Mouse (Mus musculus): ENCODE data around the gene Zfp385b. TPM values are rescaled to one million over a fixed set of nuclear protein-coding genes. Genes with fewer than 3 reads are reported as not detected.

Zfp385b gene
- polyA plus RNA-seq, 1 experiment from 2014 or later, result 6.8 TPM

DNA sequence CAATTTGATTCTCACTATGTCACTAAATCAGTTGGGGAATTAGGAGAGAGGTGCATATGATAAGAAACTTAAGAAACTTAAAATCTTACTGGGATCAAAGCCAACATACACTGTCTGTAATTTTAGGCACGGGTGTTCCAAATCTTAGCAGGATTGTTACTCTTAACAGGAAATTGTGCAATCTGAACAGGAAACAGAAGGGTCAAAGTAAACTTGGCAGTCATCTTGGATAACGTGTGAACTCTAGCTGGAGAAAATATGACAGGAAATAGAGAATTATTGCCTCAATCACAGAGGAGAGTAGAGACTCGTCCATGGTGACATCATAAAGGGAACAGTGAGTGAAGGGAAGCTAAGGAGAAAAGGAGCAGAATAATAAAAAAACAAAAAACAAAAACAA is 69.8 kb downstream of the Zfp385b start:
- Histone ChIP-seq H3K27me3 (ENCODE audit: insufficient read depth, low read length) (no peaks in the 10 kb centered on the region), H3K4me2 (ENCODE audit: low read depth, low read length) (no peak overlapping the region), H3K36me3 (replicated peaks; ENCODE audit: insufficient read depth, low read length) (no peaks in the 10 kb centered on the region), H3K4me3 (ENCODE audit: low read depth, low read length) (no peak overlapping the region), H3K27ac (ENCODE audit: low read depth) (no peak overlapping the region), H3K9ac (replicated peaks) (no peak overlapping the region), H3K9me3 (ENCODE audit: low read length) (no peaks in the 10 kb centered on the region), H3K4me1 (ENCODE audit: insufficient read depth) (no peaks in the 10 kb centered on the region)
- WGBS (ENCODE audit: insufficient replicate concordance), result 28% methylated on average over 3 of the region's 3 CpGs
- TF ChIP-seq EP300 (IDR thresholded peaks at IDR 0.05; ENCODE audit: low read depth), result no peak
- TF ChIP-seq CTCF (IDR thresholded peaks at IDR 0.05; ENCODE audit: low read depth), result no peak
- ATAC-seq (no peak), DNase-seq (no peak)

DNA sequence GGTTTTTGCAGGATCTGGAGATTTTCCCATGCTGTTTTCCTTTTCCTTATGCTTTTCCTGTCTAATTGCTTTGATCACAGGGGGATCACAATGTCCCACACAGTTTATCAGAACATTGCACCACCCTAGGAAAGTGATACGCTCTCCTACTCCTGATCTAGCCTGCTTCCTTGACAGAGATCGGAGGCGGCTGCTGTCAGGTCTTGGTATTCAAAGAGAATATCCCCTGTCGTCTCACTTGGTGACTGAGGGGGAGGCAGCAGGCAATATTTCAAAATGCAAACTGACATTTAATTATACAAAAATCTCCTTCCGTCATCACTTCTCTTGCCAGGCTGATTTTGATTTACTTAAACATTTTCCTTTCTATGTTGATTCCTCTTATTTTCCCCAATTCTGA is 73.0 kb downstream of the Zfp385b start:
- Histone ChIP-seq H3K4me1 (ENCODE audit: insufficient read depth) (no peaks in the 10 kb centered on the region), H3K4me2 (ENCODE audit: low read depth, low read length) (no peak overlapping the region), H3K36me3 (replicated peaks; ENCODE audit: insufficient read depth, low read length) (no peaks in the 10 kb centered on the region), H3K9ac (replicated peaks) (no peak overlapping the region), H3K9me3 (ENCODE audit: low read length) (no peaks in the 10 kb centered on the region), H3K27me3 (ENCODE audit: insufficient read depth, low read length) (no peaks in the 10 kb centered on the region), H3K4me3 (ENCODE audit: low read depth, low read length) (no peak overlapping the region), H3K27ac (ENCODE audit: low read depth) (no peak overlapping the region)
- ATAC-seq, result no peak
- TF ChIP-seq CTCF (IDR thresholded peaks at IDR 0.05; ENCODE audit: low read depth) (no peak), EP300 (IDR thresholded peaks at IDR 0.05; ENCODE audit: low read depth) (no peak)
- 83% methylated on average over 5 of the region's 5 CpGs for WGBS (ENCODE audit: insufficient replicate concordance)
- DNase-seq, result no peak

DNA sequence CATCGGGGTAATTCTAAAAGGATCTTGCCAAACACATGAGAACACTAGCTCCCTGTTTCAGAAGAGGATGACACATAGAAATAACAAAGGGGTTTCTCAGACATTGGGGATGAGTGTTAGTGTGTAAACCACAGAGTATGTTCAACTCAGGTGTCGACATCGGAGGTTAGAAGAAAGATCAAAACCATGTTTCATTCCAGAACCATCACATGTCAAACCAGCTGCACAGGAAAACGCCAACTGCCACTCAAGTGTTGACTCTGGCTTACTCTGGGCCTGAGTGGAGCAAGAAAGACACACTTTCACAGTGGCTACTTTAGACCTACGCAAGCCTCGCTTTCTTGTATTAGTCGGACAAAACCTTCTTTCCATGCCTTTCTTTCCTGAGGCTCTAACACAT is 74.2 kb downstream of the Zfp385b start:
- H3K36me3 ChIP-seq (replicated peaks; ENCODE audit: insufficient read depth, low read length), result no peaks in the 10 kb centered on the region
- H3K4me1 ChIP-seq (ENCODE audit: insufficient read depth), result no peaks in the 10 kb centered on the region
- ATAC-seq, result no peak
- no peaks in the 10 kb centered on the region for H3K9me3 ChIP-seq (ENCODE audit: low read length)
- TF ChIP-seq EP300 (IDR thresholded peaks at IDR 0.05; ENCODE audit: low read depth) (no peak), CTCF (IDR thresholded peaks at IDR 0.05; ENCODE audit: low read depth) (no peak)
- no peak overlapping the region for H3K4me3 ChIP-seq (ENCODE audit: low read depth, low read length)
- H3K4me2 ChIP-seq (ENCODE audit: low read depth, low read length), result no peak overlapping the region
- no peaks in the 10 kb centered on the region for H3K27me3 ChIP-seq (ENCODE audit: insufficient read depth, low read length)
- no peak overlapping the region for H3K9ac ChIP-seq (replicated peaks)
- H3K27ac ChIP-seq (ENCODE audit: low read depth), result no peak overlapping the region
- no peak for DNase-seq
- 83% methylated on average over 7 of the region's 7 CpGs for WGBS (ENCODE audit: insufficient replicate concordance)

DNA sequence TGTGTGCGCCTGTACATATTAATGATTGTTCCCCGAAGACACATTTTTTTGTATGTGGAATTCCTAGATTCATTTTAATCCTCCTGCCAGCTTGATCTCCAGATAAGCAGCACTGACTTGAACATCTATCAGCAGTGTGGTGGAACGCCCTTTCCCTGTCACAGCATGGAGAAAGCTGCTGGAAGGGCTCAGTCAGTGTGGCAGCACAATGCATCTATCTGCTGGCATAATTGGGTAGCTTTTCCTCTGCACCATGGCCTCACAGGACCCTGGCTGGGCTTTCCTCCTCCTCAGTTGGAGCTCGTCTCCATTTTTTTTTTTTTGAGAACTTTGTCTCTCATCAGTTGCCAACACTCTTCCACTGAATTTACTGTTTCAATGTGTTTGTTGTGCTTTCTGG is 77.1 kb downstream of the Zfp385b start:
- TF ChIP-seq EP300 (IDR thresholded peaks at IDR 0.05; ENCODE audit: low read depth), result no peak
- no peak for TF ChIP-seq CTCF (IDR thresholded peaks at IDR 0.05; ENCODE audit: low read depth)
- WGBS (ENCODE audit: insufficient replicate concordance), result 69% methylated on average over 4 of the region's 4 CpGs
- H3K4me3 ChIP-seq (ENCODE audit: low read depth, low read length), result no peak overlapping the region

DNA sequence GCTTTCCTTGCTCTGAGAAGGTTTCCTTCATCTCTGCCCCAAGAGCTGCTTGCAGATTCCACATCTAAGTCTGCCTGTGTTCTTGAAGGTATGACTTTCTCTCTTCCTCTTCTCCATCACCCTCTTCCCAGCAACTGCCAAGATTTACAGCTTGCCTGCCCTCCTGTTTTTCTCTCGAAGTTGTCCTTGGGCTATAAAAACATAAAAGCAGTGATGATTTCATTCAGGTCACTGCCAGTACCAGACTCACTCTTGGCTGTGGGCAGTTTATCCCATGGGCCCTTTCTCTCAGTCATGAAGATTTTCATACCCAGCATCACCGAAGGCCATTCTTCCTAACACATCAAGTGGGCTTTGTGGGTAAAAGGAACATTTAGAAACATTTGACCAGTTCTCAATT is 89.2 kb downstream of the Zfp385b start:
- DNase-seq (no peak), ATAC-seq (no peak)
- no peaks in the 10 kb centered on the region for H3K36me3 ChIP-seq (replicated peaks; ENCODE audit: insufficient read depth, low read length)
- TF ChIP-seq EP300 (IDR thresholded peaks at IDR 0.05; ENCODE audit: low read depth) (no peak), CTCF (IDR thresholded peaks at IDR 0.05; ENCODE audit: low read depth) (no peak)
- no peak overlapping the region for H3K9ac ChIP-seq (replicated peaks)
- no peaks in the 10 kb centered on the region for H3K27me3 ChIP-seq (ENCODE audit: insufficient read depth, low read length)
- no peak overlapping the region for H3K4me2 ChIP-seq (ENCODE audit: low read depth, low read length)
- no peak overlapping the region for H3K27ac ChIP-seq (ENCODE audit: low read depth)
- H3K4me3 ChIP-seq (ENCODE audit: low read depth, low read length), result no peak overlapping the region
- H3K4me1 ChIP-seq (ENCODE audit: insufficient read depth), result no peaks in the 10 kb centered on the region
- H3K9me3 ChIP-seq (ENCODE audit: low read length), result no peaks in the 10 kb centered on the region
- 40% methylated on average over 2 of the region's 2 CpGs for WGBS (ENCODE audit: insufficient replicate concordance)

More for the DNA sequence above, 77.1 kb downstream of the Zfp385b start:
- no peak overlapping the region for H3K4me2 ChIP-seq (ENCODE audit: low read depth, low read length)
- H3K36me3 ChIP-seq (replicated peaks; ENCODE audit: insufficient read depth, low read length), result no peaks in the 10 kb centered on the region
- no peak overlapping the region for H3K27ac ChIP-seq (ENCODE audit: low read depth)
- H3K27me3 ChIP-seq (ENCODE audit: insufficient read depth, low read length), result no peaks in the 10 kb centered on the region
- no peak overlapping the region for H3K9ac ChIP-seq (replicated peaks)
- H3K9me3 ChIP-seq (ENCODE audit: low read length), result no peaks in the 10 kb centered on the region
- ATAC-seq (no peak), DNase-seq (no peak)
- no peaks in the 10 kb centered on the region for H3K4me1 ChIP-seq (ENCODE audit: insufficient read depth)

DNA sequence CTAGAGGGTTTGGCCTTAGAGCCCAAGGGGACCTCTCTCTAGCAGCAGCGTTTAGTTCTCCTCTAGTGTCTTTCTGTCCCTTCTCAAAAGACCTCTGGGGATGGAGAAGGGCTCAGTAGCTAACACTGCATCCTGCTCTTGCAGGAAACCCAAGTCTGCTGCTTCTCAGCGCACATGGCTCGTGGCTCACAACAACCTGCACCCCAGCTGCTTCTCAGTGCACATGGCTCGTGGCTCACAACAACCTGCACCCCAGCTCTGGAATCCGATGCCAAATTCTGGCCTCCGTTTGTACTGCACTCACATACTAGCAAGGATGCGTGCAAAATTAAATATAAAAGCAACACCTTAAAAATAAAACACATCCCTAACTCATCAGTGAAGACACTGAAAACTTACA is 92.6 kb downstream of the Zfp385b start:
- 69% methylated on average over 7 of the region's 7 CpGs for WGBS (ENCODE audit: insufficient replicate concordance)

DNA sequence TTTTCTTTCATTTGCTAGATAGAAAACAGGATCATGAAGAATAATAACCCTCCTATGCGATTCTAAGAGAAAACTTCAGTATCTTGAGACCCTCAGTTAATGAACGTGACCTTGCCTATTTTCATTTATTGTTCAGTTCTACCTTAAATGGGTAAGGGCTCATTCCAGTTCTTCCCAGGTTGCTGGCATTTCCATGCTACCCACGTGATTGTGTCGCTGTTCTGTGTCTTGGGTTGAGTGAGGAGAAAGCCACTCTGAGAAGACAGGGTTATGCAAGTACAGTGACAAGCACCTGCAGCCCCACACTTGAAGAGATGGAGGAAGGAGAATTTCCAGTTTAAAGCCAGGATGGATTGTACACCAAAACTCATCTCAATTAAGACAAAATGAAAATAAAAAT is 98.6 kb downstream of the Zfp385b start:
- DNase-seq (no peak), ATAC-seq (no peak)
- no peaks in the 10 kb centered on the region for H3K36me3 ChIP-seq (replicated peaks; ENCODE audit: insufficient read depth, low read length)
- no peak overlapping the region for H3K9ac ChIP-seq (replicated peaks)
- no peaks in the 10 kb centered on the region for H3K9me3 ChIP-seq (ENCODE audit: low read length)
- no peak for TF ChIP-seq CTCF (IDR thresholded peaks at IDR 0.05; ENCODE audit: low read depth)
- TF ChIP-seq EP300 (IDR thresholded peaks at IDR 0.05; ENCODE audit: low read depth), result no peak
- no peaks in the 10 kb centered on the region for H3K27me3 ChIP-seq (ENCODE audit: insufficient read depth, low read length)
- H3K4me2 ChIP-seq (ENCODE audit: low read depth, low read length), result no peak overlapping the region
- H3K4me3 ChIP-seq (ENCODE audit: low read depth, low read length), result no peak overlapping the region
- no peaks in the 10 kb centered on the region for H3K4me1 ChIP-seq (ENCODE audit: insufficient read depth)
- WGBS (ENCODE audit: insufficient replicate concordance), result 71% methylated on average over 4 of the region's 4 CpGs
- H3K27ac ChIP-seq (ENCODE audit: low read depth), result no peak overlapping the region

More for the DNA sequence above, 92.6 kb downstream of the Zfp385b start:
- Histone ChIP-seq H3K4me1 (ENCODE audit: insufficient read depth) (no peaks in the 10 kb centered on the region), H3K4me2 (ENCODE audit: low read depth, low read length) (no peak overlapping the region), H3K36me3 (replicated peaks; ENCODE audit: insufficient read depth, low read length) (no peaks in the 10 kb centered on the region), H3K9ac (replicated peaks) (no peak overlapping the region), H3K27me3 (ENCODE audit: insufficient read depth, low read length) (no peaks in the 10 kb centered on the region), H3K4me3 (ENCODE audit: low read depth, low read length) (no peak overlapping the region), H3K9me3 (ENCODE audit: low read length) (no peaks in the 10 kb centered on the region), H3K27ac (ENCODE audit: low read depth) (no peak overlapping the region)
- no peak for ATAC-seq
- no peak for DNase-seq
- TF ChIP-seq CTCF (IDR thresholded peaks at IDR 0.05; ENCODE audit: low read depth) (no peak), EP300 (IDR thresholded peaks at IDR 0.05; ENCODE audit: low read depth) (no peak)

All from liver, postnatal 0 days (tissue).